Mouse (Mus musculus) thymus, postnatal 14 days (tissue): Measurements from ENCODE around the gene C1ql4.
A peak's percentile ranks its signal among the peaks of the same experiment; 100 is the strongest.
"Not testable (repeated sequence)": the region's sequence is repeated elsewhere in the genome, so short reads cannot be mapped to it uniquely, and the experiment has no call there.

Experiments
- DNase-seq: peaks from one replicate; pipeline ENCODE4 v3.0.0; 2021

The C1ql4 gene

GRCm38 (mm10) chr15:99097840-99098492 lies 10.3 kb upstream of the C1ql4 start:
- DNase-seq: no peak

DNA sequence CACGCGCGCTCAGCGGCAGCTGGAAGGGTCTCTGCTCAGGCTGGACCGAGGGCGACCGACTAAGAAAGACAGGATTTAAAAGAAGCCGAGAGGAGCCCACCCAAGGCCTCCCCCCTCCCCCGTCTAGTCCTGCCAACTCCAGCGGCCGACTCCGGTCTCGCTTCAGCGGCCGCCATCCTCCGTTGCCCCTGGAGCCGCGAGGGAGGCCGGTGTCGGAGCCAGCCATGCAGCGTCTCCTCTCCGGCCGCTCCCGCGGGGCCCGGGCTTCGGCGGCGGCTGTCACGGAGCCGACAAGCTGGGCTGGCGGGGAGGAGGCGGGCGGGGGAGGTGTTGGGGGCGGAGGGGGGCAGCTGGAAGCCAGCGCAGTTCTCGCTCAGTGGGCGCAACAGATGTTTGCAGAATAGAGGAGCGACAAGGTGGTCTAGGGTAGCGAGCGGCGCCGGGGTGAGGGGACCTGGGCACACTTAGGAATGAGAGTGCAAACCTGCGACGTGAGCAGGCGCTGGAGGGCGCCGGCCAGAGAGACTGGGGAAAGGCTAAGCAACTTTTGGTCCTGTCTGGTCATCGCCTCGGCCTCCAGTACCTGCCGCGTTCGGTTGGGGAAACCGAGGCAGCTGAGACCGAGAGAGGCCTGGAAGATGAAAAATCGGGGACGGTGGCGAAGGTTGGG lies 9.3 kb upstream of the C1ql4 start:
- no peak for DNase-seq

GRCm38 (mm10) chr15:99096061-99096793 lies 8.6 kb upstream of the C1ql4 start:
- no peak for DNase-seq

DNA sequence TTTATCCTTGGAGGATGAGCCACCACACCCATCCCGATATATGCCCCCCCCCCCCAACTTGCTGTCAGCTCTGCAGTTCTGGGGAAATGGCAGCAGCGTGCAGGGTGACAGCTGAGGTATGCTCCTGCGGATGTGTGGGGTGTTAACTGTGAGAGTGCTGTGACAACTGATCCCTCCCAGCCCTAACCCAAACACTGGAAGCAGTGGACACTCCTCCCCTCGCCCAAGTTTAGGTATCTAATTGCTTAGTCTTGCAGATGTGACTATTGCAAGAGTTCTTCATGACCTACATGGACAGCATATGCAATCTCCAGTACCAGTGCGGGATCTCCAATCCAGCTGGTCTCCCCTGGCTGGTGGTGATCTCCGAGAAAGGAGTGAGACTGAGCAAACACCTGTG lies 7.7 kb upstream of the C1ql4 start:
- DNase-seq: no peak

- DNase-seq: no peak
Measured at GRCm38 (mm10) chr15:99094631-99095270, 7.1 kb upstream of the C1ql4 start.

DNA sequence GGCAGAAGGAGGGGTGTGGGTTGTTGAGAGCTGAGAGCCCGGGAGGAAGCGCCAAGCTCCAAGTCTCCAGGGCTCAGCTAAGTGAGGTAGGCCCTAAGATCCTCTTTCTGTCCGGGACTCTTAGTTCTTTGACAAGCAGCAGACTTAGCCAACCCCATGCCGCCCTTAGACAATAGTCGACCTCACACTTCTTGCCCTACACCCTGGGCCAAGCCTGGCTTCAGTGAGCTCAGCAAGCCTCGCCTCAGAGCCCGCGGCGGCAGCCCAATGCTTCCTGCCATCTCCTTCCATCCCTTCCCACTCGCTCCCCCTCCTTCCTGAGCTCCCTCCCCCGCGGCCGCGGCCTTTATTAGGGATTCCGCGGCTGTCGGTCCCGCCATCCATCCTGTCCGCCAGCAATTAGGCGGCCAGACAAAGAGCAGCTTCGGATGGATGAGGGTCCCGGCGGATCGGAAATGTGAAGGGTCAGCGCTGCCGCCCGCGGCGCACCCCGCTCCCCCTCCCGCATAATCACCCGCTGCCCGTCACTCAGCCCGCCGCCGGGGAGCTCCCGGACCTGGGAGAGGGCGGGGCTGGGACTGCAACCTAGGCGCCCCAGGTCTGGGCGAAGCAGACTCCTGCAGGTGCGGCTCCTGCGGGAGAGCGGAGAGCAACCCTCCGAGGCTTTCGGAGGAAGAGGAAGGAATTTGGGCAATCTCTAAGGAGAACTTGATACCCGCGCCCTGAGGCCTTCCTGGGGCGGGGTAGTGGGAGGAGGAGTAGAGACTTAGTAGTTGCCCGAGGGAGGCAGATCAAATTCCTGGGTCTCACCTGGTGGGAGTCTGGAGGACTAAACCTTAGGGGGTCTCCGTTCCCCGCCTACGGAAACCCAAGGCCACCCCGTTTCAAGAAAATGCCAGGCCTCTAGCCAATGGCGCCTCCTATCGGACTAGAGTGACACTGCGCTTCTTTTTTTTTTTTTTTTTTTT lies 6.0 kb upstream of the C1ql4 start:
- DNase-seq: no peak

- no peak for DNase-seq
Measured at GRCm38 (mm10) chr15:99092870-99093269, 5.3 kb upstream of the C1ql4 start, which contains the start of gene Dnajc22. TSS of gene Dnajc22 (plus strand) at chr15:99093170.

- no peak for DNase-seq
Measured at GRCm38 (mm10) chr15:99089069-99089468, 1.5 kb upstream of the C1ql4 start.

GRCm38 (mm10) chr15:99088292-99088691 lies 675 bp upstream of the C1ql4 start:
- DNase-seq: peak; percentile 88

DNA sequence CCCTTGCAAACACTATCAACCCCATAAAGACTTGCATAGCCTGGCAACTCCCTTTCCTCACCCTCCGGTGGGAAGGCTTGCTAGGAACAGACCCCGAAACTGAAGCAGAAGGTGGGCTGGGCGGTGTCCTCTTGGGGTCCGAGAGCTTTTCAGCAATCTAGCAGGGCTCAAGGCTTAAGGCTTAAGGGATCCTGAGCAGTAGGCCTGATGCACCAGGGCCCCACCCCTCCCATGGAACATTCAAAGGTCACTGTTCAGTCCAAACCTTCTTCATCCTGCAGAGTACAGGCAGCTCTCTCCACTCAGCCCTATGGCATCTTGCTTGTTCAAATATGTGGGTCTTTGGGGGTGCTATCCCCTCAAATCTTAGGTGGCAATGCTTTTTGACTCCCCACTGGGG lies 1.6 kb downstream of the C1ql4 start:
- no peak for DNase-seq

DNA sequence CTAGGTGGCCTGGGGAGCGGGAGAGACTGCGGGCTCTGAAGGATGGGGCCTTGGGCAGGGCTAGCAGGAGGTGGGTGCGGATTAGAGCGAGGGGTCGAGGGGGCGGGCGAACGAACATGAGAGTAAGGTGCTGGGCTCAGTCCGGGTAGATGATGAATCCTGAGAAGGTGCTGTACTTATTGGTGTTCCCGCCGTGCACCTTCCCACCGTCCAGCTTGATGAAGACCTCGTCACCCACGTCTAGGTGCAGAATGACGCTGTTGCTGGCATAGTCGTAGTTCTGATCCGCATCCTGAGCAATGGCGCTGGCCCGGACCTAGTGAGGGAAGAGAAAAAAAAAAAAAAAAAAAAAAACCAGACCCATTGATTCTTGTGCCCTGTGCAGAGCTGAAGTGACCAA lies 3.0 kb downstream of the C1ql4 start:
- no peak for DNase-seq

GRCm38 (mm10) chr15:99083867-99084557 lies 3.6 kb downstream of the C1ql4 start:
- no peak for DNase-seq

- peak; percentile 41 for DNase-seq
Measured at GRCm38 (mm10) chr15:99083258-99083657, 4.4 kb downstream of the C1ql4 start.

DNA sequence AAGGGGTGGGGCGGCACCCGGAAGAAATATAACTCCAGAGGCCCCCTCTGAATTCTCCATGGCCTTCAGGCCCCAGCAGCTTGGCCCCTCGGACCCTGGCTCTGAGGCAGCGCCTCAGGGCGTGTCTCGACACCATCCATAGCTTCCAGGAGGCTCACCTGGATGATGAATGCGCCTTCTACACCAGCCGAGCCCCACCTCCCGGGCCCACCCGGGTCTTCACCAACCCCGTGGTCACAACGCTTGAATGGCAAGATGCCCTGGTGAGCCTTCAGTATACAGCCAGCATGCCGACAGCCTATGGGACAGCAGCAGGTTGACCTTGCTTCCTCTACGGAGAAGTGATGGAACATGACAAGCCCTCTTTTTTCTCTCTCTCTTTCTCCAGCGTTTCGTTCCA lies 4.8 kb downstream of the C1ql4 start:
- DNase-seq: no peak

DNA sequence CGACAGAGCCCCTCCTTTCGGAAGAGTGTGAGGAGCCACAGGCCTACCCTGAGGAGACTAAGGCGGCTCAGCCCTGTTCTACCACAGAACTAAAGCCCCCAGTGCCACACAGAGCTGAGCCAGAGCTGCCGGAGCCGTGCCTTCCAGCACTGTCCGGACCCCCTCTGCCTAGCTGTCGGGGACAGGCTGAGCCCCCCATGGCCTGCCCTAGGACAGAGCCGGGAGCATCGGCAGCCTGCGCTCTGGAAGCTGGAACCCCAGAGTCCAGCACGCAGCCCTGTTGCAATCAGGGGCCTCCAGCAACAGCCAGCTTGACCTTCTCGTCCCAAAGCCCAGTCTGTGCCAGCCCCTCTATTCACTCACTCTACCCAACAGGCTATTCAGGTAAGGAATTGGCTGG lies 5.3 kb downstream of the C1ql4 start:
- no peak for DNase-seq

GRCm38 (mm10) chr15:99079804-99080203 lies 7.8 kb downstream of the C1ql4 start:
- no peak for DNase-seq

GRCm38 (mm10) chr15:99078181-99078910 lies 9.3 kb downstream of the C1ql4 start:
- no peak for DNase-seq

- DNase-seq: not testable (repeated sequence)
Measured at GRCm38 (mm10) chr15:99076011-99076410, 11.6 kb downstream of the C1ql4 start.

GRCm38 (mm10) chr15:99074600-99075333 lies 12.8 kb downstream of the C1ql4 start:
- peak; percentile 96 for DNase-seq

- no peak for DNase-seq
Measured at GRCm38 (mm10) chr15:99074019-99074599, 13.5 kb downstream of the C1ql4 start, which contains the start of gene Troap. TSS of gene Troap (plus strand) at chr15:99074575.
